Mouse (Mus musculus) layer of hippocampus, adult 9-11 months (tissue): ENCODE measurements around the gene Sclt1.
"Not testable (repeated sequence)": the region's sequence is repeated elsewhere in the genome, so short reads cannot be mapped to it uniquely, and the experiment has no call there.

Experiments used
- DNase-seq: peaks from one replicate; pipeline ENCODE4 v3.0.0; 2022

Gene Sclt1

DNA sequence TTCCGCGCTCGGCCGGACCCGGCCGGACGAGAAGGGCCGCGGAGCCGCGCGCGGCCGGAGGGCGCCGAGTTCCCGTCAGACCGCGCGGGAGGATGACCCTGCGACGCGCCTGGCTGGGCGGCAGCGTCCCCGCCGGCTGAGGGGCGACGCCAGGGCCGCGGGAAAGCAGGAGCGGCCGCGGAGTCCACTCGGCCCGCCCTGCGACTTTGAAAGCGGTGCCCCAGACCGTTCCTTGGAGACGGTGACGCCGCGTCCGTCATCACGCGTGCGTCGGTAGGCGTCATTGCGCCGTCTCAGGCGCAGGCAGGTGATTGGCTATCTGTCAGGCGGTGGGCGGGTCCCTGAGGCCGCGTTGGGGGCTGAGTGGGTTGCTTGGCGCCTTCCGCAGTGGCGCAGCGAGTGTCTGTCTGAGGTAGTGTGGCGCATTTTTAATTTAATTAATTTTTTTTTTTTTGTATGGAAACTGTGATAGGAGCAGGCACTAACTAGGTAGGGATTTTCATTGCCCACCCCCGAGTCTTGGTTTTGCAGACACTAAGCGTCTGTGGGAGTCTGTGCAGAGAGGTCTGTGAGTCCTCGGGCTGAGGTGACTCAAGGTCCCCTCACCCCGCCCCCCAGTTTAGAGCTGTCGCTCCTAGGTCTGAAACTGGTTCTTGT is at the start of gene Sclt1, which contains the start of gene D3Ertd751e:
Gene Sclt1, minus strand, starts transcription at position 237 of the 657 bp plus-strand sequence.
Gene D3Ertd751e, plus strand, starts transcription at position 334 of the 657 bp plus-strand sequence.
- DNase-seq: peak; percentile 97

DNA sequence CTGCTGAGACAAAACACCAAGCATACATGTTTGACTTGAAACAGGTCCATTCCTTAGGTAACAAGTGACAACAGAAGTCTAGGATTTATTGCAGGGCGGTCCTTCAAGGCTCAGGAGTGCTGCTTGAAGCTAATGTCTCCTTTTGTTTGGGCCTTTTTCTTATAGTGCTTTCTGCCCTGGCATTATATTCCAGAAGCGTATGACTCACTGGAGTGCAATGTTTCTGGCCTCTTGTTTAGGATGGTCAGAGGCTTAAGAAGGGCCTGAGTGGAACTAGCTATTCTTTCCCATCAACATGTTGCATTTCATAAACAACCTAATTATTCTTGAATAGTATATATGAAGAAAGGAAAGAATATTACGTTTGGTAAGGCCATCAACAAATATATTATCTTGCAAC is 19.8 kb upstream of the Sclt1 start:
- no peak for DNase-seq

DNA sequence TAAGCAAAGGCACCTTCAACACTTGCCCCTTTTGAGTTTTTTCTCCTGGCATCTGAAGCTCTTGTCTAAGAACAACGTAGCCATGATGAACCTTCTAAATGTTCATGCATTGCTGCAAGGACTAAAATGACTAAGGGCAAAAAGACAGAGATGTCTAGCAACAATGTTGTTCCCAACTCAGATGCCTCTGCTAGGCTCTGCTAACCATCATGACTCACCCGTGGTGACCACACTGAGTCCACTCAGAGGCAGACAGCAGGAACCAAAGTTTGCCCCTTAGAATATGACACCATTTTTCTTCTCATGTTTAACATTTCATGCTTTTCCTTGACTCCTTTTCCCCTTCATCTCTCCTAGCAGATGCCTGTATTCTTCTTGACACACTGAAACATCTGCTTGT is 12.2 kb upstream of the Sclt1 start:
- no peak for DNase-seq

DNA sequence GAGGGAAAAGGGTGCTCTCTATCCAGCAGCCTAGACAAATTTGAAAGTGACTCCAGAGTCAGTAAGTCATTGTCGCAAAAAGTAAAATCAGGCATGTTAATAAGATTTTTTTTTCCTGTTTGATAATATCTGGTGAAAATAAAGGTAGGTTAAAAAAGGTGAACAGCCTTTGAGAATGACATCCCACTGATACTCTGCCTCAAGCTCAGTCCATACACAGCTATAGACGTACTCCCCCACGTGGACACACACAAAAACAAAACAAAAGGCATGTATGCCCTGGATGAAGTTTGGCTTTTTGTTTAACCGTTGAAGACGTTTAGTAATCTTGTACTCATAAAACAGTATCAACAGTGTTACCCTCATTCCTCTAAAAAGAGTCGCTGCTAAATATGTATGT is 1.1 kb upstream of the Sclt1 start:
- DNase-seq: no peak

DNA sequence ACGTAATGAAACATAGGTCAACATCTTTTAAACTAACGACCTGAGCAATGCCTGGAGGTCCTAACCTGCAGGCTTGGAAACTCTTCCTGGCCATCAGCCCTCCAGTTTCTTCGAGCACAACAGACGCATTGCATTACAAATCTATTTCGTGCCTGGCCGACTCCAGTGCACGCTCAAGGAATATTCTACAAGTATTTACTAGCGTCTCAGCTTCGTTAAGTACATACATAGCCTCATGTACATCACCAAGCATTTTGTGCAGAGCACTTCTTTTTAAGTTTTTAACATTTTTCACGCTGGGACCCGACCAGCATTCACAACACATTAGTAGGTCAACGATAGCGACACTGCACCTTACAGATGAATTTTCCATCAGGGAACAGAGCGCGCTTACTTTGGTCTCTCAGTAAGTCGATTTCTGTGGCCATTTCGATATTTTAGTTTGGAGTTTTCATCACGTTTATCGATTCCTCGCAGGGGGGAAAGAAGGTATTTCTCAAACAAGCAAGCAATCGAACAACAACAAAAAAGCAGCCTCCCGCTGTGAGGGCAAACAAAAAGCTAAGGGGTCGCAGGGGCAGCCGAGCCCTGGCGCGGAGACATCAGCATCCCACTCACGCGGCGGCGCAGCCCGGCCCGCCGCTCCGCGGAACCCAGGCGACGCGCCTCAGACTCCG is 575 bp downstream of the Sclt1 start:
- DNase-seq: no peak

DNA sequence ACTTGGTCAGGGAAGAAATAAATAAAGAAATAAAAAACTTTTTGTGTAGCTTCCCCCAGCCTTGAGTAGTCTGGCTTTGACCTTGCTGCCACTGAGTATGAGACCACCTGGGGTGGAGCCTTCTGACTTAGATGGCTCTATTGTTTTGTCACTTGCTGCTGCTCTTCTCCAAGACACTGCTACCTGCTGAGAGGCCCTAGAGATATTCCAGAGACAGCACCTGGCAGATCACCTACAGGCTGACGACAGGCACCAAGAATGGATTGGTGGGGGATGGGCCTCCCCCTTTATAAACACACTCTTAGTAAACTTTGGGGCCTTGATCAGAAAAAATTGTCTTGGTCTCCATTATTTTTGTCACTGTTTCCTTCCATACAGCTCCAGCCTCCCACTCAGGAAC is 46.6 kb downstream of the Sclt1 start:
- DNase-seq: no peak

DNA sequence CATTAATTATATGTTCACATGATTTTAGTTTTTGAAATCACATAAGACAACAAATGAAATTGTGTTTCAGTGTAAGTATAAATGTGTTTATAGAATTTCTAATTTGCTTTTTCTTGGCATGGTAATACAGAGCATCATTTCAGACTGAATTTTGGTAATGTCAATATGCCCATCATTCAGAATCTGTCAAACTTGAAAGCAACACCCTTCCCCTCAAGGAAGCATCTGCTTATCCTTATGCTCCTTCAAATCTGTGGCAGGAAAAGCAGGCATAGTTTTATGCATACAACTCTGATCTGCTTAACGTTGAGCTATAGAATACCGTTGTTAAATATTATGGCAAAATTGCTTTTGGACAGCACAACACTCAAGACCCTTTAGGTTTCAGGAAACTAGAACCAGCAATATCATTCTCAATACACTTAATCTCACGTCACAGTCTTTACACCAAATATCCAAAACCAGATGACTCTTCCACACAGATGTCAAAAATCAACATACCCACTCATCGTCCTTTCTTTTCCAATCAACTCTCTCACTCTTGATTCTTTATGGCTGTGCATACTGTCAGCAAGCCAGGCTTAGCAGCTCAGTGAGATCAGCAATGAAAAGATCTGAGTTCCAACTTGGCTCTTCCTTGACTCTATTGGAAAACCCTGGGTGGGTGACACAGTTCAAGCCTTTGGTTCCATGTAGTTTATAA is 49.7 kb downstream of the Sclt1 start:
- no peak for DNase-seq

DNA sequence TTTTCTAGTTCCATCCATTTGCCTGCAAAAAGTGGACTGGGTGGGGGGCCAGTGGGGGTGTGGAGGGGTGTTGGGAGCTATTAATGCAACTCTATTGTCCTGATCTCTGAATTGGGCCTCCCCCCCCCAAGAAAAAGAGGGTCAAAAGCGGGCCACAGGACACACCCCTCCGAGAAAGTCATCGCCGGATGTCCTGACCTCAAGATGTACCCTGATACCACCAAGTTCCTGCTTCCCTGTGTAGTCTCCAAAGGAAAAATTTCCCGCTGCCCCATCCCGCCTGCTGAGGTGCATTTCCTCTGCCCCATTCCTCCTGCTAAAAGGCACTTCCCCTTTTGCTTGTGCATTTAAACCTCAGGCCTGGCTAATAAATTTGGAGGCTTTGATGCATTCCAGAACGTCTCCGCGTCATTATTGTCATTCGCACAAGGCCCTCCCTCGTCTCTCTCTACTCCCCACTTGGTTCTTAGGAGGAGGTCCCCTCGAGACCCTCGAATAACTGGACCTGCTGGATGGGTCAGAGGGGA is 52.1 kb downstream of the Sclt1 start:
- not testable (repeated sequence) for DNase-seq

DNA sequence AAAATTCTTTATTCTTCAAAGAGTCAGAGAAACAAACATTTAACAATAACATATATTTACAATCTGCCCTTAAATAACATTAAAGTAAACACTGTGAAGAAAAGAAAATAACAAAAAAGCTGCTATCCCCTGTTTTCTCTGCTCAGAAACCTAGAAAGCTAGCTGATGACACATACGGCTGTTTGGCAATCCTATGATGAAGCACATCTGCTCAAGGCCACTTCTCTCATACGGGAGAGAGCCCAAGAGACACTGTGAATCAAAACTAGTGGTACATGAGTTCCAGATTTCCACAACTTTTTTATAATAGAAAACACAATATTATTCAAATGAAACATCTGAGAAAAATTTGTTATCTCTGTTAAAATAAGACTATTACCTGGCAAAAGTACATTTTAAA is 55.9 kb downstream of the Sclt1 start:
- no peak for DNase-seq

DNA sequence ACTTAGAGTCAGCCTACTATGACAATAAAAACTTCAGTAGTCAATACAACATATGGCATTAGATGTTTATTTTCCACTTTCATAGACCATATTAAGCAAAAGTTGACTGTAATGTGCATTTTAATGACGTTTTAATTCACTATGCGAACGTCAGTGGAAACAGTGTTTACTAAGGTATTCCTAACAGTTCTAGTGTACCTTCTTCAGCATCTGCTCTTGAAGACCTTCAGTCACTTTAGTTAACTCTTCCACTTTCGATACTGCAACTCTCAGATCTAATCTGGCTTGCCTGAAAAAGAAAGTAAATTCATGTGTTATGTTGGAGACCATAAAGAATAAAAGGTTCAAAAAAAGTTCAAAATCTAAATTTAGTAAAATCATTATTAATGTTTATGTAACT is 60.2 kb downstream of the Sclt1 start:
- no peak for DNase-seq

DNA sequence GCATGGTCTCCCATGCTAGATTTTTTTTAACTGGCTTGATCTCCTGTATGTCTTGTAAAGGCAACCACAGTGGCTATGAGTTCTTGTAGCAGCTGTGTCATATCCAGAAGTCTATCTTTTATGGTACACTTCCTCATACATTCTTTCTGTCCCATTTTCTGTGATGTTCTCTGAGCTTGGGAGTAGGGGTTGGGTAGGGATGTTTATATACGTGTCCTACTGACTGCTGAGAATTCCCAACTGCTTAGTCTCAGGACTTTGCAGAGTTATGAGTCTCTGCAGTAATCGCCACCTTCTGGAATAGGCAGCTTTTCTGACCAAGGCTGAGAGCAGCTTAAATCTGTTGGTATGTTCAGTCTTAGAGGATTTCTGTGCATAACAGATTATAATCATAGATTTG is 65.7 kb downstream of the Sclt1 start:
- no peak for DNase-seq

DNA sequence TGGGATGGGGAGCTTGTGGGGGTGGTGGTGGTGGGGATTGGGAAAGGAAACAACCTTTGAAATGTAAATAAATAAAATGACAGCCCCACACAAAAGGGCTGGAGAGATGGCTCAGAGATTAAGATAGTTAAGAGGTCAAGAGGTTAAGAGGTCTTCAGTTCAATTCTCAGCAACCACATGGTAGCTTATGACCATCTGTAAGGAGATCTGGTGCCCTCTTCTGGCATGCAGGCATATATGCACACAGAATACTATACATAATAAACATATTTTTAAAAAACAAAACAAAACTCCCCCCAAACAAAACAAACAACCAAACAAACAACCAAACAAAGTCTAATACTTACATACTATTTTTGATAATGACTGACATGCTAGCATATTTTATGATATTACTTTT is 67.5 kb downstream of the Sclt1 start:
- no peak for DNase-seq

DNA sequence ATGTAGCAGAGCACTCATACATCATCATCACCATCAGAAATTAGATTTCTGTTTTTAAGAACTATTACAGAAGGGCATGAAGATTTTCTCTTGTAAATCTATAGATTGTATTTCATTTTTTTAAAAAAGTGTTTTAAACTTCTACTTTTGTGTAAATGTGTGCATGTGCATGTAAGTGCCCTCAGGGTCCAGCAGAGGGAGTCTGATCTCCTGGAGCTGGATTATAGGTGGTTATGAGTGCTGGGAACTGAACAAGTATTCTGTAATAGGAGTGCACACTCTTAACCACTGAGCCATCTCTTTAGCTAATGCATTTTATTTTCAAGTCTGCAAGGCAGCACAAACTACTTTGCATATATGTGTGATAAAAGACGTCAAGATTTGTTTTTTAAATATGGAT is 86.7 kb downstream of the Sclt1 start:
- DNase-seq: no peak

DNA sequence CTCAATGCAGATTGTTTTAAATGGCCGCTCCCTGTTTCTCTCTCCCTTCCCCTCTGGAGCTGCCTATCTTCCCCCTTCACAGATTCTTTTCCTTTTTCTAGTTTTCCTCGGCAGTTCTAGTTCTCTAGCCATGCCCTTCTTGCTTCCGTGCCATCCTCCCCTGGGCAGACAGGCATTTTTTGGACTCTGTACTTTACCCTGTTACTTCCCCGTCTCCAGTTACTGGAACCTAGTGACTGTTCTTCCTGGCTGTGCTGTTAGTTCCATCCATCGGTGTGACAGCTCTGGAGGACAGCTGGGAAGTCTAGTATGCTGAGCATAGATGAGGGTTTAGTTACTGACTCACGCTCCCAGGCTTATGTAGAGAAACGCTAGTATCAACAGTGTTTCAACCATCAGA is 121.3 kb downstream of the Sclt1 start:
- no peak for DNase-seq

DNA sequence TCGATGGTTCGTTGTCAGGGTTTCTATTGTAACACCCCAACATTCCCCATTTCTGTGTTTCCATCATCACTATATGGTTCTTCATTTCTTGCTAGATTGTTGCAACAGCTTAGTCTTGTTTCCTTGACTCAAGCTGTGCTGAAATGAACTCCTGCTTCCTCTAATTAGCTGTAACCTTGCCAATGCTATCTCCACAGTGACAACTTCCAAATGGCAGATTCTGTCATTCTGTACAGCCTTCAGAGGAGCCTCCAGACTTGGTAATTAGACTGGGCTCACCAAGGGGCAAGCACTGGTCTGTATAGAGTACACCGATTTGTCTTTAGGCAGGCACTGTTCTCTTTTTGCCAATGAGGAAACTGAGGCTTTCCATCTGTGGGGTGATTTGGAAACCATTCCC is 123.8 kb downstream of the Sclt1 start:
- no peak for DNase-seq

DNA sequence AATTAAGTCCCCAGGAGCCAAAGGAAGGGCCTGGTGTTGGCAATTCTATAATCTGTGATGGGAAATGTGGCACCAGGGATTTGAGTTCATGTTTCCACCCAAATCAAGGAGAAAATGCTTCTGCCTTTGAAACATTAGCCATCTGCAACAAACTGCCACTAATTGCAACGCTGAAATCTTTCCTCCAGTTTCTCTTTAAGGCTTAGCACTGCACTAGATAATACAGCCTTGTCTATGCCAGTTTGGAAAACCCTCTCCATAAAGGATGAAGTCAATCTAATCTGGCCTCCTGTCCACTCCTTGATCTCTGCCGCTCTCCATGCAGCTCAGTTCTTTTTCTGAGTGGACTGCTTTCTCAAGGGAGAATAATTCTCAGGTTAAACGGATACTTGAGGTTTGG is 124.3 kb downstream of the Sclt1 start:
- DNase-seq: no peak

DNA sequence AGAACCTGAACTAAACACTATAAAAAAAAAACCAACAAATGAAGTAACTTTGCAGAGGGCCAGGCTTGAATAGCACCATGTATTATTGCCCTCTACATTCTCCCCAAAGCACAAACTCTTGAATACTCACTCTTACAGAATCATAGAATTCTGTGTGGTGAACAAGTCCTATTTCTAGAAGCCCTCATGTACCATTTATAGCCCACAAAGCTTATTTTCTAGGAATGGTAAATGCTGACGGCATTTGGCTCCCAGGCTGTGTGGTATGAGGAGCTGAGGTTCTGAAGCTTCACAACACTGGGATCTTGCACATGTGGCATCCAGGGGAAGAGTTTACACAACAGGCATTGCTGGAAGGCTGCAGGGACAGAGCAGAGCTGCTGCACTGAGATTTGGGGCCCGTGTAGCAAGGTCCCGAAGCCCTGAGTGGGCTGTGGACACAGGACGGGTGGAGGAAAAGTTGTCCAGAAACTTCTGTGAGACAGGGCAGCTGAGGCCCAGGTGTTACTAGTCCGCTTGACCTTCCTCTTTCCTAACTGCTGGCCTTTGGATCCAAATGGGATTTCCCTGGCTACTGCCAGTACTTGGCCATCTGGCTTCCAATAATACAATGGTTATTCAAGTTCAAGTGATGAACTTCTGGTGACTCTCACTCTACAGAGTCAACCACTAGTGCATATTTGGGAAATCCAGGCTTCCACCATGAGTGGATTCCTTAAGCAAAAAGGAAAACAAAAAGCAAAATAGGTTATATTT is 127.9 kb downstream of the Sclt1 start:
- no peak for DNase-seq

DNA sequence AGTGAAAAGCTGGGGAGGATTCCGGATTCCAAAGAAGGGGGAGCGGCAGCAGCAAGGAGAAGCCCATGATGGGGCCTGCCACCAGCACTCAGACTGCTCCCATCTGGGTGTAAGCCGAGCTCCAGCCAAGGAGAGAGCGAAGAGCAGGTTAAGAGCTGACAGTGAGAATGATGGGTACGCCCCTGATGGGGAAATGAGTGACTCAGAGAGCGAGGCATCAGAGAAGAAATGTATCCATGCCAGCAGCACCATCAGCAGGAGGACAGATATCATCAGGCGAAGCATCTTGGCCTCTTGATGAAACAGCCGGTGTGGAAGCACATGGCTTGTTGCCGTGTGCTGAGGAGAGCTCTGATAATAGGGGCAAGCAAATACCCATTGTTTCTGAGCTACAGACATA is 128.6 kb downstream of the Sclt1 start:
- no peak for DNase-seq

DNA sequence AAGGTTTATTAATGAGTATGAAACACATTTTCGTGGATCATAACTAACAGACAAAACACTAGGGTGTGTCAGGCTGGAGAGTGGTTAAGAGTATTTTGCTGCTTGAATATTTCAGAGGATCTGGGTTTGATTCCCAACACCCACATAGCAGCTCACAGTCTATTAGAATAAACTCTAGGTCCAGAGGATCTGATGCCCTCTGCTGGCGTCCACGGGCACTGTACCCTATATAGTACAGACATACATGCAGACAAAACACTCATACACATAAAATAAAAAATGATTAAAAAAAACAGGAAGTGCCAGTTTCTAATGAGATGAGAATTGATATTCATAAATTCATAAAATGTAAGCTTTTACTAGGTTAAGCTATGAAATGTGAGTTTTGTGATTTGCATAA is 130.1 kb downstream of the Sclt1 start:
- no peak for DNase-seq

DNA sequence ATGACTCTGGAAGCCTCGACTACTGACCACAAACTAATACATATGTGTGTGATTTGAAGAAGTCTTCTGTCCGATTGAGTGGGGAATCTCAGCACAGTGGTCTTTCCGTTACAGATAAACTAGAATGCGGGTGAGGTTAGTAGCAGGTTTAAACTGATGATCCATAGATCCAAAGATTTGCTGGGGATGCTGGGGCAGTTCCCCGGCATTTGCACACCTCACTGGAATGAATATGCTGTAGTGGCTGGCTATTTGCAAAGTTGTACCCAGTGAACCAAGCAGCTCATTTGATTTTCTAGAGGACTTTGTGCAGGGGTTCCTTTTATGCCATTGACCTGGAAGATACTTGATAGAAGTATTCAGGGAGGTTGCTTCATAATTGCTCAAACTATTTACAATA is 133.2 kb downstream of the Sclt1 start:
- no peak for DNase-seq

DNA sequence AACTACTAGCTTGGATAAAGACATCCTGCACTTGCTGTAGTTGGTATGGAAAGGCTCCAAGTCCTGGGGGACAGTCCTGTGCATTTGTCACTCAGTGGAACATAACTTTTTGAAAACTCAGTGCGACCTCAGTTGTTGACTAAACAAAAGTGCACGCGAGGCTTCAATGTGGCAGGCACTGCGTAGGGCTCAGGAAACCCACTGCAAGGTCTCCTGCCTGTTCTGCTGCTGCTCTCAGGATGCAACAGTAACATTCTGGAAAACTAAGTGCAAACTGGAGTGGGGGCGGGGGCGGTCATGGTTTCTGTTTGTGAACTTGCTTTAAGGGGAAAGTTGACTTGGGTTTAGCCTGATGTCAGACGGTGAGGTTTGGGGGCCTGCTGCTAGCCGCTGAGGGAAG is 134.8 kb downstream of the Sclt1 start:
- no peak for DNase-seq

DNA sequence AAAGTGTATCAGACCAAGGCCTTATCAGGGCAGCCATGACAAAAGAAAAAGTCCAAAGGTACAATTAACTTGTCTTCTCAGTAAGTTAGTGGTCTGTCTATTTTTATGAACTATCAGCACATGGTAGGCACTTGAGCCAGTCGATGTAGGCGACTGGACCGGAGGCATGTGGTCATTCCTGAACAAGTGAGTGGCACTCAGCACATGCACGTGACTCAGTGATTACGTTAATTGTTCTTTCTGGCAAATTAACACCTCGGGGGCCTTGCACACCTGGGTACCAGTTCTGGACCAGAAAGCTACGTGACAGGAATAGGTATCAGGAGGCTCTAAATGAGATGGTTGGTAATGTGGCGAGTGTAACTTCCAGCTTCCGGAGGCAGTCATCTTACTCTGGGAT is 135.3 kb downstream of the Sclt1 start:
- DNase-seq: no peak

DNA sequence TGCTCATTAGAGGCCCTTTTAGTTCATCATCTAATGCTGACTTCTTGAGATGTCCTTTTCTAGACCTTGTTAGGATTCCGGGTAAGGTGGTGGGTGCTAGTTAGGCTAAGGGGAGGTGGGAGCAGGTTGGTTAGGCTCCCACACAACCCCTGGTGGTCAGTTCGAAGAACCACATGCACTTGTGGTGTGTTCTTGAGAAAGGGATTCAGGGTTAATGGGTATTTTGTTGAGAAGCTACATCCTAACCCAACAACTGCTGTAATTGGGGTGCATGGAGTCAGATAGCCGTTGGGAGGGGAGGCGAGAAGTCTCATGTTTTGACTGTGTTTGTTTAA is 136.0 kb downstream of the Sclt1 start:
- no peak for DNase-seq
